ENCODE assay signal across 15 mouse cellular contexts in the genomic region with DNA sequence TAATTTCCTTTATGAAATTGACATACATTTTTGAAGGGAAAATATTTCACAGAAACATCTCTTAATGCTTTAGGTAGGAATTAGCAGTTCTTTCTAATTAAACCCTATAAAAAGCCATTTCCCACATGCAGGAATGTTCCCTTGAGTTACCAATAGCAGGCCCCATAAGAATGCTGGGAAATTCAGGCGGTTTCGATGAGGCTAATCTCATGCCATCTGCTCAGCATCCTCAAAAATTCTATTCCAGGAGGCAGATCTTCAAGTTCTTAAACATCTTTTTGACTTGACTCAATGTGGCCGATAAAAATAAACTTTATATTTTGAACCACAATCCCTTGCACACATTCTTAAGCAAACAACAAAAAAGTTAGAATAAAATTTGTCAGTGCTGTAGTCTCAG.
"Had no signal": no experiment of that assay in that cellular context is flagged by ENCODE, and none has a peak within 500 bp of the region (broad histone marks: within the 10 kb centered on the region; RNA-seq: fewer than 3 reads in every experiment).

No protein-coding gene starts in this region.

- DNase-seq: forebrain, postnatal 0 days; gastrocnemius, postnatal 14 days; gastrocnemius, postnatal 36 days; heart, adult 11 months; heart, adult 2 months; heart, postnatal 14 days; heart, postnatal 36 days; kidney, adult 11 months; kidney, adult 2 months; kidney, adult 9 months; kidney, postnatal 14 days; kidney, postnatal 36 days; layer of hippocampus, adult 9-11 months; layer of hippocampus, postnatal 36 days; left cerebral cortex, postnatal 4 days had no signal
